Mouse (Mus musculus) lung, postnatal 0 days (tissue): ENCODE results near the gene Lrch3. TPM values are rescaled to one million over a fixed set of nuclear protein-coding genes. Genes with fewer than 3 reads are reported as not detected.

Experiments used
- ATAC-seq: fragments of 200-750 bp; cut with Nextera tagmentation; 2 replicates; pipeline ENCODE4 v1.8.0; 2017; ENCODE audit warnings: moderate library complexity
- DNase-seq: peaks from one replicate; pipeline ENCODE4 v3.0.0-alpha.2; 2016; ENCODE audit warnings: low spot score
- H3K27ac ChIP-seq: fragments of 300-500 bp; sonication (generic); 2 replicates; pipeline ENCODE4 v1.5.1; 2014; ENCODE audit warnings: antibody characterized with exemption, mild to moderate bottlenecking, low read length, mixed read lengths
- H3K27me3 ChIP-seq: fragments of 300-500 bp; sonication (generic); replicated peaks from 2 replicates; pipeline ENCODE4 v1.6.1; 2014; ENCODE audit warnings: low read length, mixed read lengths; ENCODE audit not compliant: insufficient read depth
- H3K36me3 ChIP-seq: fragments of 300-500 bp; sonication (generic); 2 replicates; pipeline ENCODE4 v1.6.1; 2014; ENCODE audit warnings: low read length, mixed read lengths; ENCODE audit not compliant: insufficient read depth
- H3K4me1 ChIP-seq: fragments of 300-500 bp; sonication (generic); 2 replicates; pipeline ENCODE4 v1.6.1; 2014; ENCODE audit warnings: antibody characterized with exemption, low read depth, low read length, mixed read lengths; ENCODE audit not compliant: insufficient read depth
- H3K4me2 ChIP-seq: fragments of 300-500 bp; sonication (generic); replicated peaks from 2 replicates; pipeline ENCODE4 v1.6.1; 2014; ENCODE audit warnings: low read depth, mild to moderate bottlenecking, low read length, moderate library complexity, mixed read lengths
- H3K4me3 ChIP-seq: fragments of 300-500 bp; sonication (generic); 2 replicates; pipeline ENCODE4 v1.5.1; 2014; ENCODE audit warnings: low read depth, low read length
- H3K9ac ChIP-seq: fragments of 300-500 bp; sonication (generic); replicated peaks from 2 replicates; pipeline ENCODE4 v1.6.1; 2014; ENCODE audit warnings: low read depth, mild to moderate bottlenecking
- H3K9me3 ChIP-seq: fragments of 300-500 bp; sonication (generic); 2 replicates; pipeline ENCODE4 v1.6.1; 2016; ENCODE audit warnings: low read length, mixed read lengths
- CTCF ChIP-seq: IDR thresholded peaks from 2 replicates; pipeline ENCODE4 v1.5.1; 2016; ENCODE audit warnings: antibody characterized with exemption, mild to moderate bottlenecking
- EP300 ChIP-seq: IDR thresholded peaks from 2 replicates; pipeline ENCODE4 v1.6.1; 2016; ENCODE audit warnings: antibody characterized with exemption, mild to moderate bottlenecking, control low read depth
- WGBS: fragments of 180-500 bp; shearing (Covaris S2); extraction: QIAGEN DNeasy Blood & Tissue Kit; methylation state at CpG from one replicate; pipeline ENCODE4 v1.1.7; 2014; 5-methylcytosine and 5-hydroxymethylcytosine counted together
- polyA plus RNA-seq: library from polyadenylated mRNA; unstranded; fragments of >200 nt; fragmentation: Nextera tagmentation; extraction: Ambion mirVana; gene quantifications from 2 replicates; pipeline ENCODE4 v1.2.1, GENCODE M21; 2015

The Lrch3 gene
- polyA plus RNA-seq, 1 experiment from 2014 or later, result 15.7 TPM

- H3K9me3 ChIP-seq, result no peaks in the 10 kb centered on the region
- no peaks in the 10 kb centered on the region for H3K4me1 ChIP-seq
- H3K9ac ChIP-seq, result no peak overlapping the region
- no peak overlapping the region for H3K4me3 ChIP-seq
- no peak overlapping the region for H3K27ac ChIP-seq
- no peak overlapping the region for H3K4me2 ChIP-seq
- 65% methylated on average over 5 of the region's 5 CpGs for WGBS
- ATAC-seq, result no peak
- H3K27me3 ChIP-seq, result no peaks in the 10 kb centered on the region
- no peaks in the 10 kb centered on the region for H3K36me3 ChIP-seq
- no peak for TF ChIP-seq CTCF
- no peak for TF ChIP-seq EP300
- DNase-seq, result no peak
Measured at GRCm38 (mm10) chr16:32945379-32945778, 31.5 kb downstream of the Lrch3 start.

- H3K36me3 ChIP-seq, result no peaks in the 10 kb centered on the region
- ATAC-seq (no peak), DNase-seq (no peak)
- no peaks in the 10 kb centered on the region for H3K27me3 ChIP-seq
- no peak for TF ChIP-seq CTCF
- TF ChIP-seq EP300, result no peak
- 83% methylated on average over 8 of the region's 8 CpGs for WGBS
- H3K4me1 ChIP-seq, result no peaks in the 10 kb centered on the region
- H3K9ac ChIP-seq, result no peak overlapping the region
- no peak overlapping the region for H3K4me2 ChIP-seq
- H3K4me3 ChIP-seq, result no peak overlapping the region
- H3K27ac ChIP-seq, result no peak overlapping the region
- no peaks in the 10 kb centered on the region for H3K9me3 ChIP-seq
Measured at GRCm38 (mm10) chr16:32948016-32948415, 34.1 kb downstream of the Lrch3 start.

- Histone ChIP-seq H3K4me1 (no peaks in the 10 kb centered on the region), H3K4me2 (no peak overlapping the region), H3K36me3 (no peaks in the 10 kb centered on the region), H3K9me3 (no peaks in the 10 kb centered on the region), H3K9ac (no peak overlapping the region), H3K4me3 (no peak overlapping the region), H3K27me3 (no peaks in the 10 kb centered on the region), H3K27ac (no peak overlapping the region)
- TF ChIP-seq EP300, result no peak
- no peak for TF ChIP-seq CTCF
- WGBS, result 84% methylated on average over 5 of the region's 5 CpGs
- ATAC-seq, result no peak
- DNase-seq, result no peak
Measured at GRCm38 (mm10) chr16:32948656-32949055, 34.8 kb downstream of the Lrch3 start.

GRCm38 (mm10) chr16:32949281-32949680, 35.4 kb downstream of the Lrch3 start:
- Histone ChIP-seq H3K9ac (no peak overlapping the region), H3K4me3 (no peak overlapping the region), H3K9me3 (no peaks in the 10 kb centered on the region), H3K27me3 (no peaks in the 10 kb centered on the region), H3K27ac (no peak overlapping the region), H3K4me1 (no peaks in the 10 kb centered on the region), H3K4me2 (no peak overlapping the region), H3K36me3 (no peaks in the 10 kb centered on the region)
- no peak for DNase-seq
- no peak for ATAC-seq
- TF ChIP-seq EP300, result no peak
- no peak for TF ChIP-seq CTCF

- no peak overlapping the region for H3K9ac ChIP-seq
- no peak for ATAC-seq
- no peak overlapping the region for H3K4me2 ChIP-seq
- H3K27ac ChIP-seq, result no peak overlapping the region
- peaks cover 10% of the 10 kb centered on the region; the same call in 1 of the 2 replicates for H3K36me3 ChIP-seq
- no peak overlapping the region for H3K4me3 ChIP-seq
- TF ChIP-seq EP300 (no peak), CTCF (peak; percentile 38)
- DNase-seq, result no peak
- no peaks in the 10 kb centered on the region for H3K9me3 ChIP-seq
- WGBS, result 88% methylated on average over 2 of the region's 2 CpGs
- H3K4me1 ChIP-seq, result no peaks in the 10 kb centered on the region
- H3K27me3 ChIP-seq, result no peaks in the 10 kb centered on the region
Measured at GRCm38 (mm10) chr16:32951074-32951473, 37.2 kb downstream of the Lrch3 start.

- no peak for ATAC-seq
- TF ChIP-seq EP300 (no peak), CTCF (no peak)
- Histone ChIP-seq H3K9ac (no peak overlapping the region), H3K4me2 (no peak overlapping the region), H3K4me3 (no peak overlapping the region), H3K27me3 (no peaks in the 10 kb centered on the region), H3K4me1 (no peaks in the 10 kb centered on the region), H3K9me3 (no peaks in the 10 kb centered on the region), H3K27ac (no peak overlapping the region), H3K36me3 (peaks cover 11% of the 10 kb centered on the region; the same call in 1 of the 2 replicates)
- WGBS, result 65% methylated on average over 5 of the region's 5 CpGs
- no peak for DNase-seq
Measured at GRCm38 (mm10) chr16:32953806-32954205, 39.9 kb downstream of the Lrch3 start.

- H3K36me3 ChIP-seq, result peaks cover 11% of the 10 kb centered on the region; the same call in 1 of the 2 replicates
- no peaks in the 10 kb centered on the region for H3K9me3 ChIP-seq
- DNase-seq (no peak), ATAC-seq (no peak)
- no peak for TF ChIP-seq EP300
- no peak for TF ChIP-seq CTCF
- 70% methylated on average over 6 of the region's 6 CpGs for WGBS
- no peak overlapping the region for H3K9ac ChIP-seq
- no peaks in the 10 kb centered on the region for H3K27me3 ChIP-seq
- H3K27ac ChIP-seq, result no peak overlapping the region
- no peak overlapping the region for H3K4me2 ChIP-seq
- no peaks in the 10 kb centered on the region for H3K4me1 ChIP-seq
- H3K4me3 ChIP-seq, result no peak overlapping the region
Measured at GRCm38 (mm10) chr16:32954304-32954703, 40.4 kb downstream of the Lrch3 start.
